Mouse (Mus musculus) kidney, embryonic 14.5 days (tissue): ENCODE results near the gene Ttll8. TPM values are rescaled to one million over a fixed set of nuclear protein-coding genes. Genes with fewer than 3 reads are reported as not detected.

Experiments
- ATAC-seq: fragments of 200-750 bp; cut with Nextera tagmentation; 2 replicates; pipeline ENCODE4 v1.8.0; 2017; ENCODE audit warnings: moderate number of reproducible peaks, mild to moderate bottlenecking, moderate TSS enrichment, moderate library complexity; ENCODE audit not compliant: low FRiP score, low TSS enrichment
- H3K27ac ChIP-seq: fragments of 300-500 bp; sonication (generic); 2 replicates; pipeline ENCODE4 v1.5.1; 2014; ENCODE audit warnings: low read depth, mild to moderate bottlenecking, low read length, moderate library complexity, mixed read lengths
- H3K27me3 ChIP-seq: fragments of 300-500 bp; sonication (generic); 2 replicates; pipeline ENCODE4 v1.6.1; 2014; ENCODE audit warnings: mild to moderate bottlenecking, low read length; ENCODE audit not compliant: control insufficient read depth, insufficient read depth
- H3K36me3 ChIP-seq: fragments of 300-500 bp; sonication (generic); 2 replicates; pipeline ENCODE4 v1.6.1; 2014; ENCODE audit warnings: low read length, mixed read lengths; ENCODE audit not compliant: control insufficient read depth, insufficient read depth
- H3K4me1 ChIP-seq: fragments of 300-500 bp; sonication (generic); 2 replicates; pipeline ENCODE4 v1.6.1; 2014; ENCODE audit warnings: low read length, mixed read lengths; ENCODE audit not compliant: control insufficient read depth, insufficient read depth
- H3K4me2 ChIP-seq: fragments of 300-500 bp; sonication (generic); replicated peaks from 2 replicates; pipeline ENCODE4 v1.6.1; 2014; ENCODE audit warnings: low read depth, mild to moderate bottlenecking, low read length
- H3K4me3 ChIP-seq: fragments of 300-500 bp; sonication (generic); 2 replicates; pipeline ENCODE4 v1.5.1; 2014; ENCODE audit warnings: mild to moderate bottlenecking, low read length
- H3K9ac ChIP-seq: fragments of 300-500 bp; sonication (generic); 2 replicates; pipeline ENCODE4 v1.6.1; 2014; ENCODE audit warnings: low read depth, mild to moderate bottlenecking, low read length, moderate library complexity
- H3K9me3 ChIP-seq: fragments of 300-500 bp; sonication (generic); 2 replicates; pipeline ENCODE4 v1.6.1; 2016; ENCODE audit warnings: low read length; ENCODE audit not compliant: control insufficient read depth
- WGBS: fragments of 180-500 bp; shearing (Covaris S2); extraction: QIAGEN DNeasy Blood & Tissue Kit; methylation state at CpG from one replicate; pipeline ENCODE4 v1.1.7; 2014; 5-methylcytosine and 5-hydroxymethylcytosine counted together
- polyA plus RNA-seq: library from polyadenylated mRNA; unstranded; fragments of >200 nt; fragmentation: Nextera tagmentation; extraction: Ambion mirVana; gene quantifications from 2 replicates; pipeline ENCODE4 v1.2.1, GENCODE M21; 2014

The Ttll8 gene
- polyA plus RNA-seq = not detected in 2 replicates

- Histone ChIP-seq H3K9me3 (no peaks in the 10 kb centered on the region), H3K27ac (no peak within 1 kb of the TSS), H3K4me3 (peak within 1 kb of the TSS; percentile 40), H3K4me2 (peak within 1 kb of the TSS; percentile 89), H3K9ac (no peak within 1 kb of the TSS; the same call in 1 of the 2 replicates), H3K36me3 (no peaks in the 10 kb centered on the region), H3K4me1 (no peaks in the 10 kb centered on the region), H3K27me3 (peaks cover 10% of the 10 kb centered on the region; the same call in 1 of the 2 replicates)
- WGBS = 2% methylated on average over 53 of the region's 53 CpGs
- ATAC-seq = peak; percentile 80
Observed at GRCm38 (mm10) chr15:88954368-88955072, at the start of gene Ttll8. Gene Ttll8, minus strand, starts transcription at chr15:88954418.

- Histone ChIP-seq H3K36me3 (no peaks in the 10 kb centered on the region), H3K27me3 (no peaks in the 10 kb centered on the region), H3K4me3 (no peak overlapping the region), H3K9ac (no peak overlapping the region), H3K27ac (no peak overlapping the region), H3K9me3 (no peaks in the 10 kb centered on the region), H3K4me1 (no peaks in the 10 kb centered on the region), H3K4me2 (no peak overlapping the region)
- 83% methylated on average over 3 of the region's 3 CpGs for WGBS
- no peak for ATAC-seq
Observed at GRCm38 (mm10) chr15:89001245-89001644, 47.0 kb upstream of the Ttll8 start.

GRCm38 (mm10) chr15:89000367-89000766 is 46.1 kb upstream of the Ttll8 start:
- Histone ChIP-seq H3K4me3 (no peak overlapping the region), H3K4me2 (no peak overlapping the region), H3K9me3 (no peaks in the 10 kb centered on the region), H3K27ac (no peak overlapping the region), H3K9ac (no peak overlapping the region), H3K4me1 (no peaks in the 10 kb centered on the region), H3K36me3 (no peaks in the 10 kb centered on the region), H3K27me3 (no peaks in the 10 kb centered on the region)
- 72% methylated on average over 2 of the region's 2 CpGs for WGBS
- no peak for ATAC-seq

DNA sequence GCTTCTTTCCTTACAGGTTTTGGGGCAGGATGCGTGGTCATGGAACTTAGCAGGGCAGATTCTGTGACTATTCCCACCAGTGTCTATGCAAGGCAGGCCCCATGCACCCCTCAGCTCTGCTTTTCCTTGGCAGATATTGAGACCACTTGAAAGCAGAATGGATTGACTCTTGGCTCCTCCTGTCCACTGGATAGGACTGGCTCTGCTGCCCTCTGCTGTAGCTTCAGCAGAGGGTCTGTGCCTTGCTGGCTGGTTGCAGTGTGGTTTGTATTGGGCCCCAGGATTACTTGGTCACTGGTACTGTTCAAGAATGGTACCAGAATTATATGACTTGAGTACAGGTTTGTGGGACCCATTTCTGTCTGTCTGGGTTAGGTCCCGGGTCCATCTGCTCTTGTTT is 44.9 kb upstream of the Ttll8 start:
- H3K4me2 ChIP-seq = no peak overlapping the region
- no peaks in the 10 kb centered on the region for H3K9me3 ChIP-seq
- H3K4me3 ChIP-seq = no peak overlapping the region
- no peak overlapping the region for H3K9ac ChIP-seq
- WGBS = 84% methylated on average over 2 of the region's 2 CpGs
- H3K27ac ChIP-seq = no peak overlapping the region
- ATAC-seq = no peak
- H3K4me1 ChIP-seq = no peaks in the 10 kb centered on the region
- H3K36me3 ChIP-seq = no peaks in the 10 kb centered on the region
- no peaks in the 10 kb centered on the region for H3K27me3 ChIP-seq

DNA sequence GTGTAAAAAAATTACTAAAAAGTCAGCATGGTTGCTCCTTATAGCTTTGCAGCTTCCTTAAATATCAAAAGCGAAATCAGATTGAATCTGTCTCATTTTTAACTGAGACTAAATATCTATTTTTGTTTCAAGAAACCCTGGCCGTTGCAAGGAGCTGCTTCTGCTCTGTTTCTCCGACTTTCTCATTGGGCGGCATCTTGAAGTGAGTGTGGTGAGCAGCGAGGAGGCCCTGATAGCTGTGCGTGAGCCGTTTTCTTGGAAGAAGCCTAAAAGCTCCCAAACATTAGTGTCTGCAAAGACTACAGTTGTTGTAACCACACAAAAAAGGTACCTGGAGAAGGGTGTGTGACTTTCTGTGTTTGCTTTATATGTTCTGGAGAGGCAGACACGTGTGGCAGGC is 44.4 kb upstream of the Ttll8 start:
- H3K4me3 ChIP-seq = no peak overlapping the region
- no peak overlapping the region for H3K9ac ChIP-seq
- ATAC-seq = no peak
- no peaks in the 10 kb centered on the region for H3K36me3 ChIP-seq
- no peak overlapping the region for H3K4me2 ChIP-seq
- no peaks in the 10 kb centered on the region for H3K27me3 ChIP-seq
- 74% methylated on average over 8 of the region's 8 CpGs for WGBS
- no peaks in the 10 kb centered on the region for H3K4me1 ChIP-seq
- H3K9me3 ChIP-seq = no peaks in the 10 kb centered on the region
- H3K27ac ChIP-seq = no peak overlapping the region

DNA sequence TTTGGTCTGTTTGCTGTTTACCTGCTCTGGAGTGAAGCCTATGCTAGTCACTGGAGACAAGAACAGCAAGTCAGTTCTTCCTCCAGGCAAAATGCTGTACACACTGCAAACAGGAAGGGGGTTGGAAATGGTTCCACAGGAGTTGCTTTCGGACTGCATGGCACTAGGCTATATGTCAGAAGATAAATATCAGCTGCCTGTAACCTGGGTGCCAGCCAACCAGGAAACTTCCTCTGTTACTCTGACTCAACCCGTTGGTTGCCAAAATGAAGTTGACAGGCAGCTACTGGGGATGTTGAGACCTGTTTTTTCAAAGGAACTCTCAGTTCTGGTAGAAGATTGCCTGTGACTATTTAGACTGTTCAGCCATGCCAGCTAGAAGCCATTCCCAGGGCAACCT is 35.0 kb upstream of the Ttll8 start:
- Histone ChIP-seq H3K27ac (no peak overlapping the region), H3K4me3 (no peak overlapping the region), H3K9ac (no peak overlapping the region), H3K9me3 (no peaks in the 10 kb centered on the region), H3K27me3 (no peaks in the 10 kb centered on the region), H3K4me1 (no peaks in the 10 kb centered on the region), H3K36me3 (no peaks in the 10 kb centered on the region), H3K4me2 (no peak overlapping the region)
- 52% methylated on average over 2 of the region's 2 CpGs for WGBS
- no peak for ATAC-seq

GRCm38 (mm10) chr15:88982534-88983079 is 28.4 kb upstream of the Ttll8 start, which contains the start of gene Mov10l1:
Gene Mov10l1, plus strand, starts transcription at chr15:88982909.
- H3K9ac ChIP-seq = no peak within 1 kb of the TSS
- no peak within 1 kb of the TSS for H3K4me3 ChIP-seq
- H3K36me3 ChIP-seq = no peaks in the 10 kb centered on the region
- H3K9me3 ChIP-seq = no peaks in the 10 kb centered on the region
- H3K27ac ChIP-seq = no peak within 1 kb of the TSS
- WGBS = 94% methylated on average over 31 of the region's 31 CpGs
- H3K27me3 ChIP-seq = no peaks in the 10 kb centered on the region
- no peak for ATAC-seq
- no peak within 1 kb of the TSS for H3K4me2 ChIP-seq
- no peaks in the 10 kb centered on the region for H3K4me1 ChIP-seq

DNA sequence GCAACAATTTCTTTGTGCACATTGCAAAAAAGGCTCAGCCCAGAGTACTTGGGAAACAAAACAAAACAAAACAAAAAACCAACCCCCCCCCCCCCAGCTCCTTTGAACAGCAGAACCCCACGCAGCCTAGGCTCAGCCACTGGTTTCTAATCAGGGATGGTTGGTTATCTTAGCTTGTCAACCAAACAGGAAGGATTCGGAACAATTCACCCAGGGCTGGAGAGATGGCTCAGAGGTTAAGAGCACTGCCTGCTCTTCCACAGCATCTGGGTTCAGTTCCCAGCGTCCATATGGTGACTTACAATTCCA is 24.9 kb upstream of the Ttll8 start:
- no peak for ATAC-seq
- WGBS = 74% methylated on average over 3 of the region's 3 CpGs
- H3K4me1 ChIP-seq = no peaks in the 10 kb centered on the region

GRCm38 (mm10) chr15:88978281-88979137 is 24.3 kb upstream of the Ttll8 start, which contains the start of gene Mlc1:
Gene Mlc1, minus strand, starts transcription at chr15:88979007.
- Histone ChIP-seq H3K4me2 (no peak within 1 kb of the TSS), H3K4me3 (no peak within 1 kb of the TSS), H3K4me1 (no peaks in the 10 kb centered on the region), H3K9ac (no peak within 1 kb of the TSS), H3K27ac (no peak within 1 kb of the TSS), H3K27me3 (no peaks in the 10 kb centered on the region), H3K9me3 (no peaks in the 10 kb centered on the region), H3K36me3 (no peaks in the 10 kb centered on the region)
- WGBS = 81% methylated on average over 10 of the region's 10 CpGs
- ATAC-seq = no peak

More for the DNA sequence above, 24.9 kb upstream of the Ttll8 start:
- no peaks in the 10 kb centered on the region for H3K36me3 ChIP-seq
- no peak overlapping the region for H3K27ac ChIP-seq
- H3K4me2 ChIP-seq = no peak overlapping the region
- H3K4me3 ChIP-seq = no peak overlapping the region
- no peak overlapping the region for H3K9ac ChIP-seq
- no peaks in the 10 kb centered on the region for H3K27me3 ChIP-seq
- no peaks in the 10 kb centered on the region for H3K9me3 ChIP-seq
